Mouse (Mus musculus): ENCODE results near the gene Nans. TPM values are rescaled to one million over a fixed set of nuclear protein-coding genes. Genes with fewer than 3 reads are reported as not detected.
A peak's percentile ranks its signal among the peaks of the same experiment; 100 is the strongest.

Gene Nans
- total and polyA plus RNA-seq, 2 experiments from 2014 or later: 36.2 to 54.2 TPM

- Histone ChIP-seq H3K27ac (ENCODE audit: low read depth) (no peak overlapping the region), H3K4me2 (ENCODE audit: low read depth, low read length) (no peak overlapping the region), H3K4me3 (ENCODE audit: low read depth, low read length) (no peak overlapping the region), H3K4me1 (ENCODE audit: control insufficient read depth, insufficient read depth) (no peaks in the 10 kb centered on the region), H3K27me3 (ENCODE audit: control insufficient read depth, insufficient read depth, low read length) (peaks cover 29% of the 10 kb centered on the region), H3K9me3 (replicated peaks; ENCODE audit: control insufficient read depth, low read length) (no peaks in the 10 kb centered on the region), H3K36me3 (replicated peaks; ENCODE audit: control insufficient read depth, insufficient read depth, low read length) (no peaks in the 10 kb centered on the region), H3K9ac (replicated peaks; ENCODE audit: low read depth, low read length) (no peak overlapping the region)
- ATAC-seq (ENCODE audit: insufficient read depth, low read depth) (no peak), DNase-seq (ENCODE audit: low spot score) (no peak)
- TF ChIP-seq EP300 (IDR thresholded peaks at IDR 0.05; ENCODE audit: low read depth) (no peak), CTCF (IDR thresholded peaks at IDR 0.05; ENCODE audit: low read depth) (no peak)
- 78% methylated on average over 13 of the region's 13 CpGs for WGBS
These were observed 54.5 kb downstream of the Nans start for GRCm38 (mm10) chr4:46543366-46544050.

- ATAC-seq (ENCODE audit: insufficient read depth, low read depth) (no peak), DNase-seq (ENCODE audit: low spot score) (no peak)
- Histone ChIP-seq H3K4me1 (ENCODE audit: control insufficient read depth, insufficient read depth) (no peaks in the 10 kb centered on the region), H3K4me3 (ENCODE audit: low read depth, low read length) (no peak overlapping the region), H3K9ac (replicated peaks; ENCODE audit: low read depth, low read length) (no peak overlapping the region), H3K27ac (ENCODE audit: low read depth) (no peak overlapping the region), H3K4me2 (ENCODE audit: low read depth, low read length) (no peak overlapping the region), H3K27me3 (ENCODE audit: control insufficient read depth, insufficient read depth, low read length) (peaks cover 29% of the 10 kb centered on the region), H3K36me3 (replicated peaks; ENCODE audit: control insufficient read depth, insufficient read depth, low read length) (no peaks in the 10 kb centered on the region), H3K9me3 (replicated peaks; ENCODE audit: control insufficient read depth, low read length) (no peaks in the 10 kb centered on the region)
- no peak for TF ChIP-seq EP300 (IDR thresholded peaks at IDR 0.05; ENCODE audit: low read depth)
- peak; percentile 12; the same call in 1 of the 2 replicates for TF ChIP-seq CTCF (IDR thresholded peaks at IDR 0.05; ENCODE audit: low read depth)
- 18% methylated on average over 1 of the region's 1 CpGs for WGBS
These were observed 55.3 kb downstream of the Nans start for GRCm38 (mm10) chr4:46544313-46544712.

DNA sequence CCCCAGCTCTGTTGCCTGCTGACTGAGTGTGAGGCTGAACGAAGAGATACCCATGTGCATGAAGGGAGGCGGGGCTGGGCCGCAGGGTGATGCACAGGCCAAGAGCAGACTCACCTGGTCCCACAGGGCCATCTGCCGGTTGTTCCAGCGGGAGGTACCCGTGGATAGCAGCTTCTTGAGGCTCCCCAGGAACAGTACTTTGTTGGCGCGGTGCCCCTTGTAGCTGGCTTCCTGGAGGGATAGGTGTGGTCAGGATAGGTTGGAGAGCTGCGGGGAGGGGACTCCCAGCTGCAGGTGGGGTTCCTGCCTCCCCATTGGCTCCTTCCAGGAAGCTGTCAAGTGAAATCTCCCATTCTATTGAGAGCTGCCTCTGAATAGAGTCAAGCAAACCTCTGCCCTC is 56.5 kb downstream of the Nans start:
- Histone ChIP-seq H3K27ac (ENCODE audit: low read depth) (no peak overlapping the region), H3K9ac (replicated peaks; ENCODE audit: low read depth, low read length) (no peak overlapping the region), H3K4me1 (ENCODE audit: control insufficient read depth, insufficient read depth) (no peaks in the 10 kb centered on the region), H3K4me3 (ENCODE audit: low read depth, low read length) (no peak overlapping the region), H3K4me2 (ENCODE audit: low read depth, low read length) (no peak overlapping the region), H3K27me3 (ENCODE audit: control insufficient read depth, insufficient read depth, low read length) (peaks cover 18% of the 10 kb centered on the region), H3K9me3 (replicated peaks; ENCODE audit: control insufficient read depth, low read length) (no peaks in the 10 kb centered on the region), H3K36me3 (replicated peaks; ENCODE audit: control insufficient read depth, insufficient read depth, low read length) (no peaks in the 10 kb centered on the region)
- ATAC-seq (ENCODE audit: insufficient read depth, low read depth): no peak
- TF ChIP-seq CTCF (IDR thresholded peaks at IDR 0.05; ENCODE audit: low read depth) (peak; percentile 17), EP300 (IDR thresholded peaks at IDR 0.05; ENCODE audit: low read depth) (no peak)
- 14% methylated on average over 9 of the region's 9 CpGs for WGBS
- no peak for DNase-seq (ENCODE audit: low spot score)

DNA sequence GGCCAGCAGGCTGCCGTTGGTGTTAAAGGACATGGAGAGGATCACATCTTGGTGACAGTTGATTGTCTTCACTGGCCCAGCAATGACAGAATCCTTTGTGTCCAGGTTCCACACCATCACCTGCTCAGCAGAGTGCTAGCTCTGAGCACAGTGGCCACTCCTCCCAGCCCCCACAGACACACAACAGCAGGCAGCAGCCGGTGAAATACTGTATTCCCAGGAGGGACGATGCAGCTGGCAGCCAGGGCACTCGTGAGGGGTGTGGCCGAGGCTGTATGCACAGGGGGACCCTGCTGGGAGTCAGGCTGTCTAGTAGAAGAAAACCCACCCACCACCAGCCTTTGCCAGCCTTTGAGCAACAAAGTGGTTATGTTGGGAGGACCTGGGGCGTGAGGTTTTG is 57.7 kb downstream of the Nans start:
- TF ChIP-seq CTCF (IDR thresholded peaks at IDR 0.05; ENCODE audit: low read depth): no peak
- TF ChIP-seq EP300 (IDR thresholded peaks at IDR 0.05; ENCODE audit: low read depth): no peak
- Histone ChIP-seq H3K36me3 (replicated peaks; ENCODE audit: control insufficient read depth, insufficient read depth, low read length) (no peaks in the 10 kb centered on the region), H3K27me3 (ENCODE audit: control insufficient read depth, insufficient read depth, low read length) (peaks cover 15% of the 10 kb centered on the region), H3K9ac (replicated peaks; ENCODE audit: low read depth, low read length) (no peak overlapping the region), H3K27ac (ENCODE audit: low read depth) (no peak overlapping the region), H3K9me3 (replicated peaks; ENCODE audit: control insufficient read depth, low read length) (no peaks in the 10 kb centered on the region), H3K4me2 (ENCODE audit: low read depth, low read length) (no peak overlapping the region), H3K4me3 (ENCODE audit: low read depth, low read length) (no peak overlapping the region), H3K4me1 (ENCODE audit: control insufficient read depth, insufficient read depth) (no peaks in the 10 kb centered on the region)
- no peak for DNase-seq (ENCODE audit: low spot score)
- WGBS: 36% methylated on average over 6 of the region's 6 CpGs
- no peak for ATAC-seq (ENCODE audit: insufficient read depth, low read depth)

GRCm38 (mm10) chr4:46549979-46550378 is 60.9 kb downstream of the Nans start:
- Histone ChIP-seq H3K4me3 (ENCODE audit: low read depth, low read length) (no peak overlapping the region), H3K9ac (replicated peaks; ENCODE audit: low read depth, low read length) (no peak overlapping the region), H3K9me3 (replicated peaks; ENCODE audit: control insufficient read depth, low read length) (no peaks in the 10 kb centered on the region), H3K27ac (ENCODE audit: low read depth) (no peak overlapping the region), H3K4me1 (ENCODE audit: control insufficient read depth, insufficient read depth) (no peaks in the 10 kb centered on the region), H3K36me3 (replicated peaks; ENCODE audit: control insufficient read depth, insufficient read depth, low read length) (no peaks in the 10 kb centered on the region), H3K4me2 (ENCODE audit: low read depth, low read length) (no peak overlapping the region), H3K27me3 (ENCODE audit: control insufficient read depth, insufficient read depth, low read length) (peaks cover 15% of the 10 kb centered on the region)
- ATAC-seq (ENCODE audit: insufficient read depth, low read depth) (no peak), DNase-seq (ENCODE audit: low spot score) (no peak)
- no peak for TF ChIP-seq CTCF (IDR thresholded peaks at IDR 0.05; ENCODE audit: low read depth)
- no peak for TF ChIP-seq EP300 (IDR thresholded peaks at IDR 0.05; ENCODE audit: low read depth)
- WGBS: 66% methylated on average over 9 of the region's 10 CpGs

DNA sequence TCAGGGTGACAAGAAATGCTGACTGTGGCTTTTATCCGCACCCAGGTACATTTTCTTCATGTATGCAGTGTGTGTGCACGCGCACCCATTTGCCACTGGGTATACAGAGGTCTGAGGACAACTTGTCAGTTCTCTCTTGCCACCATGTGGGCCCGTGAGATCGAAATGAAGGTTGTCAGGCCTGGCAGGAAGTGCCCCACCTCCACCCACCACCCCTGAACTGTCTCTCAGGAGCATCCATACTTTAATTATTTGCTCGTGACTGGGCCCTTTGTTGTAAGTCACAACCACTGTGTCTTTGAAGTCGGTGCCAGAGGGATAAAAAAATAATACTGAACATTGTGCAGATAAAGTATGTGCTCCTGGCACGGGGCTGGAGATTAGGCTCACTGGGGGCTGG is 61.4 kb downstream of the Nans start:
- TF ChIP-seq CTCF (IDR thresholded peaks at IDR 0.05; ENCODE audit: low read depth): no peak
- no peak for TF ChIP-seq EP300 (IDR thresholded peaks at IDR 0.05; ENCODE audit: low read depth)
- WGBS: 59% methylated on average over 8 of the region's 8 CpGs
- H3K4me3 ChIP-seq (ENCODE audit: low read depth, low read length): no peak overlapping the region
- no peak overlapping the region for H3K27ac ChIP-seq (ENCODE audit: low read depth)
- DNase-seq (ENCODE audit: low spot score) (no peak), ATAC-seq (ENCODE audit: insufficient read depth, low read depth) (no peak)
- H3K36me3 ChIP-seq (replicated peaks; ENCODE audit: control insufficient read depth, insufficient read depth, low read length): no peaks in the 10 kb centered on the region
- no peaks in the 10 kb centered on the region for H3K4me1 ChIP-seq (ENCODE audit: control insufficient read depth, insufficient read depth)
- H3K9ac ChIP-seq (replicated peaks; ENCODE audit: low read depth, low read length): no peak overlapping the region
- H3K27me3 ChIP-seq (ENCODE audit: control insufficient read depth, insufficient read depth, low read length): peaks cover 10% of the 10 kb centered on the region; the same call in 1 of the 2 replicates
- no peak overlapping the region for H3K4me2 ChIP-seq (ENCODE audit: low read depth, low read length)
- no peaks in the 10 kb centered on the region for H3K9me3 ChIP-seq (replicated peaks; ENCODE audit: control insufficient read depth, low read length)

Other genes with a start within 250 kb of the Nans start
- 1.1 TPM in 1 of 2 replicates, not detected in the other for gene Foxe1, start 145.6 kb upstream of the Nans start, total RNA-seq (2014; rRNA removed; ENCODE audit: low replicate concordance)
- gene Foxe1, start 145.6 kb upstream of the Nans start, polyA plus RNA-seq (2015; fragmentation: Nextera tagmentation; extraction: Ambion mirVana): 0.05 TPM in 1 of 2 replicates, not detected in the other
- gene Trmo, start 99.8 kb upstream of the Nans start, total RNA-seq (2014; rRNA removed; ENCODE audit: low replicate concordance): 3.9 and 12.1 TPM in 2 replicates
- gene Trmo, start 99.8 kb upstream of the Nans start, polyA plus RNA-seq (2015; fragmentation: Nextera tagmentation; extraction: Ambion mirVana): 5.8 and 6.5 TPM in 2 replicates
- 0.27 TPM in 1 of 2 replicates, not detected in the other for gene Hemgn, start 75.7 kb upstream of the Nans start, total RNA-seq (2014; rRNA removed; ENCODE audit: low replicate concordance)
- 0.37 TPM in 1 of 2 replicates, not detected in the other for gene Hemgn, start 75.7 kb upstream of the Nans start, polyA plus RNA-seq (2015; fragmentation: Nextera tagmentation; extraction: Ambion mirVana)
- gene Anp32b, start 38.3 kb upstream of the Nans start, total RNA-seq (2014; rRNA removed; ENCODE audit: low replicate concordance): 3.6 and 9.2 TPM in 2 replicates
- gene Anp32b, start 38.3 kb upstream of the Nans start, polyA plus RNA-seq (2015; fragmentation: Nextera tagmentation; extraction: Ambion mirVana): 75.8 and 76.0 TPM in 2 replicates
- gene Trim14, start 46.9 kb downstream of the Nans start, total RNA-seq (2014; rRNA removed; ENCODE audit: low replicate concordance): 3.4 and 10.9 TPM in 2 replicates
- 0.46 and 0.85 TPM in 2 replicates for gene Trim14, start 46.9 kb downstream of the Nans start, polyA plus RNA-seq (2015; fragmentation: Nextera tagmentation; extraction: Ambion mirVana)
- gene Coro2a, start 113.0 kb downstream of the Nans start, total RNA-seq (2014; rRNA removed; ENCODE audit: low replicate concordance): 0.70 and 1.6 TPM in 2 replicates
- gene Coro2a, start 113.0 kb downstream of the Nans start, polyA plus RNA-seq (2015; fragmentation: Nextera tagmentation; extraction: Ambion mirVana): 0.22 and 0.26 TPM in 2 replicates
- 4.6 and 6.2 TPM in 2 replicates for gene Tbc1d2, start 161.0 kb downstream of the Nans start, total RNA-seq (2014; rRNA removed; ENCODE audit: low replicate concordance)
- 0.85 and 0.93 TPM in 2 replicates for gene Tbc1d2, start 161.0 kb downstream of the Nans start, polyA plus RNA-seq (2015; fragmentation: Nextera tagmentation; extraction: Ambion mirVana)